Mouse (Mus musculus): ENCODE measurements around the gene Gm28051.

Gene Gm28051

GRCm38 (mm10) chr12:102710851-102711375 is 46.7 kb downstream of the Gm28051 start:
- in situ Hi-C loops (cut with MboI, MseI) = no loop called here

DNA sequence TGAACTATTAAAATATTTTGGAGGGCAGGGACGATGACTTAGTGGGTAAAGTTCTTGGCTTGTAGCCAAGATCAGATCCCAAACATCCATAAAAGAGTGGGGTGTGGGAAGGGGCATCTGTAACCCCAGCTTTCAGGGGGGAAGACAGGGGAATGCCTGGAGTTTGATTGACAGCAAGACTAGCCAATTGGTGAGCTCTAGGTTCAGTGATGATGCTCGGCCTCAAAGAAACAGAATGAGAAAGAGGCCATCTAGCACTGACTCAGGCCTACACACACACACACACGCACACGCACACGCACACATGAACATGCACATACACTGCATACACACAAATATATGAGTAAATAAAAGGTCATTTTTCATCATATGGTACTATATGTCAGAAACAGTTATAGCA is 47.7 kb downstream of the Gm28051 start:
- in situ Hi-C loops (cut with MboI, MseI) = loop anchor here (5.0 to 10.0 kb wide), 4 partner anchors 83 to 1625 kb away; partner anchors contain the start of gene Ppp4r3a (in 1 of the 2)

DNA sequence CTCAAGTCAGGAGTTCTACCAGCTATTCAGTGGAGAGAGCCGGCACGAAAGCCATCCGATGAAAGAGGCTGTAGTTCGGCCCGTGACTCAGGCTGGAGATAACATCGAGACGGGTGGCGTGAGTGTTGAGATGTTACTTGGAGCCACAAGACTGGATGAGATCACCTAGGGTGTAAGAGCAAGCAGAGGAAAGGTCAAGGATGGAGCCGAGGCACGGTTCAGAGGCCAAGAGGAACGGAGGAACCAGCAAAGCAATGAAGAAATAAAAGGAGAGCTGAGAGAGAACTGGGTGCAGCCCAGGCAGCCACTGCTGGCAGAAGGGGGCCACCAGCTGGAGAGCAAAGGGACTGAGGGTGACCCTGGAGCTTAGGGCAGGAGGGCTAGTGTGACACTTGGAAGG is 49.3 kb downstream of the Gm28051 start:
- in situ Hi-C loops (cut with MboI, MseI) = loop anchor here (5.0 to 10.0 kb wide), 4 partner anchors 81 to 1623 kb away; partner anchors contain the start of gene Ppp4r3a (in 1 of the 2)

DNA sequence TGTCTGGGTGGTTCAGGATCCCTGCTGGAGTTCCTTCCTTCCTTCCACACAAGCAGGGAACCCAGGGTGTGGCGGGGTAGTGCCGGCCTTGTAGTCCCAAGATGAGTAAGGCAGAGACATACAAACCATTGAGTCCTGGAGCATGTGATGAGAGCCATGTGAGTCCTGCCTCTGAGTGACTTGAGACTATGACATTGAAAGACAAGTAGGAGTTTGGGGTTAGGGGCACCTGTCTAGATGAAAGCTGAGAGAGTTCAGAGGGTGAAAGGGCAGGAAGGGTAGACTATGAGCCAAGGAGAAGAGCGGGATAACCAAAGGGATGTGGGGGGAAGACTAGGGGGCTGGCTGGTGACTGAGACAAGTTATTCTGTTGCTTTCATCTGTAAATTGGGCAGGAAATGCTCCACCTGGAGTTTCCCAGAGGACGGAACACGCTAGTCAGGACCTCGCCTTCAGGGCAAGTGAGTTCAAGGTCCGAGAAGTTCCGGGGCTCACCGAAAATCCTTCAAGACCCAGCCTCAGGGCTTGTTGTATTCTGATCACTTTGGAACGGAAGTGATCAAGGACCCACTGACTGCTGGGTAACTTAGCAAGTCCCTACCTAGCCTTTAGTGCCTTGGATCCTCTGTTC is 50.6 kb downstream of the Gm28051 start:
- in situ Hi-C loops (cut with MboI, MseI) = loop anchor here (5.0 to 10.0 kb wide), 4 partner anchors 80 to 1622 kb away; partner anchors contain the start of gene Ppp4r3a (in 1 of the 2)

DNA sequence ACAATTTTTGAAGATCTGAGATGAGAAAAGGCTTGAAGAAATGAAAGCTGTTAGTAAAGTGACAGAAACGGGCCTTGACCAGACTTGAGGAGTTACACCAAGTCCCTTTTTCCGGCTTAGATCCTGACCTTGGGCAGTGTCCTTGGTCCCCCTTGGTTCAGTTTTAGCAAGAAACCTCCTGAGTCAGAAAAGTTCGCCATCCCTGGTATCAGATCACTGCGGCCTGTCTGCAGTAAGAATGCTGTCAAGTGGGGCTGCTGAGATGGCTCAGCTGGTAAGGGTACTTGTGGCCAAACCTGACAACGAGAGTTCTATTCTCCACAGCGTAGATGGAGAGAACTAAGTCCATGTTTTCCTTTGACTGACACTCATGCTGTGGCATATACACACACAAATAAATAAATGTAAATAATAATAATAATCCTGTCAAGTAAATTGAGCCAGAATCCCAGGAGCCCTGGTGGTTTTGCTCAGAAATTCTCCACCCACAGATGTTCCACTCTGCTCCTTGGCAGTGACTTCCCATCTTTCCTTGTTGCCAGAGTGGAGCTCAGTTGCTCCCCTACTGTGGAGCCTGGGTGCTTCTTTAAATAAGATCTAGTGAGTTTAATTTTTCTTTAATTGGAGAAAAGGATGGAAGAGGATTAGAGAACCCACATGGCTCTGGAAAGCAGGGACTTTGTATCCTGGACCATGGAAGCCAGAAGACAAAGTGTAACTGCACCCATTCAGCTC is 51.5 kb downstream of the Gm28051 start:
- in situ Hi-C loops (cut with MboI, MseI) = loop anchor here (5.0 to 10.0 kb wide), 4 partner anchors 79 to 1621 kb away; partner anchors contain the start of gene Ppp4r3a (in 1 of the 2)

- in situ Hi-C loops (cut with MboI, MseI) = loop anchor here (5.0 to 10.0 kb wide), 4 partner anchors 78 to 1621 kb away; partner anchors contain the start of gene Ppp4r3a (in 1 of the 2)
These were observed 52.2 kb downstream of the Gm28051 start for GRCm38 (mm10) chr12:102705216-102705871.

- in situ Hi-C loops (cut with MboI, MseI) = loop anchor here (5.0 to 10.0 kb wide), 4 partner anchors 77 to 1620 kb away; partner anchors contain the start of gene Ppp4r3a (in 1 of the 2)
These were observed 52.9 kb downstream of the Gm28051 start, which contains the start of gene Itpk1 for GRCm38 (mm10) chr12:102704457-102705198. Gene Itpk1, minus strand, starts transcription at chr12:102704930.

- in situ Hi-C loops (cut with MboI, MseI) = loop anchor here in 1 of 2 experiments (10.0 kb wide), 1 partner anchor 1619 kb away; the partner anchor contains the start of gene Ppp4r3a
These were observed 53.6 kb downstream of the Gm28051 start for GRCm38 (mm10) chr12:102703921-102704408.

DNA sequence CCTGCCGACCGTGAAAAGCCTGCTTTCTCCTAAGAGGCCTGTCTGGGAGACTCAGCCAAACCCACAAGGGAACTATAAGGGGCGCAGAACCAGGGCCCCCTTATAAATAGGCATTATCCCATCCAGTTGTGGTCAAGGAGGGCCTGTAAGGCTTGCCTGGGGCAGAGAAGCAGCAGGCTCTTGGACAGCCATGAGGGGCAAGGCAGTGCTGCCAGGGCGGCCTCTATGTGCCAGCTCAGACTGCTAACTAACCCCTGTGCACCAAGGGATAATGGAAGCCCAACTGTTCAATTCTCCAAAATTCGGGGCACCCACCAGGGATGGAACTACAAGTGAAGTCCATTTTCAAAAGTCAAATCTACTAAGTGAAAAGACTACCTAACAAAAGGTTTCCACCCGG is 54.1 kb downstream of the Gm28051 start:
- in situ Hi-C loops (cut with MboI, MseI) = loop anchor here in 1 of 2 experiments (10.0 kb wide), 1 partner anchor 1619 kb away; the partner anchor contains the start of gene Ppp4r3a

- in situ Hi-C loops (cut with MboI, MseI) = loop anchor here in 1 of 2 experiments (10.0 kb wide), 1 partner anchor 1618 kb away; the partner anchor contains the start of gene Ppp4r3a
These were observed 54.5 kb downstream of the Gm28051 start for GRCm38 (mm10) chr12:102703111-102703412.

GRCm38 (mm10) chr12:102702356-102703110 is 55.0 kb downstream of the Gm28051 start:
- in situ Hi-C loops (cut with MboI, MseI) = loop anchor here in 1 of 2 experiments (10.0 kb wide), 1 partner anchor 1618 kb away; the partner anchor contains the start of gene Ppp4r3a

DNA sequence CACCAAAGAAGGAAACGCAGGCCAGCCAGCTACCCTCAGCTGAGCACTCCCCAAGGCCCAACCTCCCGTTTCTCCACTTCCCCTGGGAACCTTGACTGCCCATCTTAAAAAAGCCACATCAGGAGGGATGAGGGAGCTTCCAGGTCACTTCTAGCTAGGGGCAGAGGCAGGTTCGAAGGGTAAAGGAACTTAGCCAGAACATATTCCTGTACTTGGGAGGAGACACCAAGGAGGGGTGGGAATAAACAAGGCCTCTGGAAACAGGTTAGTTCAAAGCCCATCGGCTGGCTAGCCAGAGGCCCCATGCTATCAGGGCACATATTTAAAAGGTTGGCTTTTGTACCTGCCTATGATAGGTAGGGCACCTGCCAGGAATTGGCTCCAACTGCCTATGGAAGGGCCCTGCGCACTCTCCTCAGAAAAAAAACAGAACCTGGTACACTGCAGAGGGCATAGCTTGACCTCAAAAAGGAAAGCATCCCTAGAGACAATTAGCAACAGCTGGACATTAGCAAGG is 55.8 kb downstream of the Gm28051 start:
- in situ Hi-C loops (cut with MboI, MseI) = loop anchor here in 1 of 2 experiments (10.0 kb wide), 1 partner anchor 1617 kb away; the partner anchor contains the start of gene Ppp4r3a

DNA sequence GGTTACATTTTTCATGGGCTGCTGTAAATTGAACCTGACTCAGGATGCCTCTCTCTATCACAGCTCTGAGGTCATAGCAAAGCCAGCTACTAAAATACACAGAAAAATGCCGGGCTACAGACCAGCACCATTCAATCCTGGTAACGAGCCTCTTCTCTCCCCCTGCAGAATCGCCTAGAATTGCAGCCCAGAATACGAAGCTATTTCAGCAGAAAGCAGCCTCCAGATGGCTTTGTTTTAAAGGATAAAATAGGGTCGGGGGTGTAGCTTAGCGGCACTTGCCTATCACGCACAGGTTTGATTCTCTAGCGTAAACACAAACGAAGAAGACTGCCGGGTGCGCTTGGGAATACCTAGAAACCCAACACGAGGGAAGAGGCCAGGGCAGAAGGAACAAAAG is 57.1 kb downstream of the Gm28051 start:
- in situ Hi-C loops (cut with MboI, MseI) = loop anchor here in 1 of 2 experiments (10.0 kb wide), 1 partner anchor 1616 kb away; the partner anchor contains the start of gene Ppp4r3a

GRCm38 (mm10) chr12:102699156-102699555 is 58.4 kb downstream of the Gm28051 start:
- in situ Hi-C loops (cut with MboI, MseI) = loop anchor here in 1 of 2 experiments (25.0 kb wide), 1 partner anchor 712 kb away; the partner anchor contains the start of gene Cpsf2

GRCm38 (mm10) chr12:102698089-102698684 is 59.4 kb downstream of the Gm28051 start:
- in situ Hi-C loops (cut with MboI, MseI) = loop anchor here in 1 of 2 experiments (25.0 kb wide), 1 partner anchor 711 kb away; the partner anchor contains the start of gene Cpsf2

GRCm38 (mm10) chr12:102697381-102697780 is 60.2 kb downstream of the Gm28051 start:
- in situ Hi-C loops (cut with MboI, MseI) = loop anchor here in 1 of 2 experiments (25.0 kb wide), 1 partner anchor 710 kb away; the partner anchor contains the start of gene Cpsf2

DNA sequence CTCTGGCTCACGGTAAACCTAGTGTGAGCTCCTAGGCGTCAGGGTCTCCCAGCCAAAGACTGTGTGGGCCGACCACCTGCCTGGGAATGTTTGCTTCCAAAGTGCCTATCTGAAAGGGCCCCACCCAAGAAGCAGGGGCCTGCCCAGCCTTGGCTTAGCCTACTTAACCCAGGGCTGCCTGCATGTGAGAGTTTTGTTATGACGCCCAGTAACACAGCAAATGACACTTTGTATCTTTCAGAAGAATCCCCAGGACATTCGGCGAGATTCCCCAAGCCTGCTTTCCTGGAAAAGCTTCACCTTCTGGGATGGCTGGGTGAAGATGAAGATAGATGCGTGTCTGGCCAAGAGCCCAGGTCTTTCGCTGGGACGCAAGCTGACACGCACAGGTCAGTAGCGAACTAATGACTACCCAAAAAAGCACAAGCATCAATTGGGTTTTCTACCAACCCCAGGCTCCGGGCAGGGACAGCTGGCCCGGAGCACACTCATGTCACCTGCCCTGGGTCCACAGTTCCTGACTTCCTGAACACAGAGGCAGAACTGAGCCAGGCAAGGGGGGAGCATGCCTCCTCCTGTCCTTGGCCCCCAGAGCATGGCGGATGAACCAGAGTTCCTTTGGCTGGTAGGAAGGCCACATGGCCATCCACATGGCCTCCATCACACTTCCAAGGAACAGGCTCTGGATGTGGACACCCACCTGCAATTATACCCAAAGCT is 60.8 kb downstream of the Gm28051 start:
- in situ Hi-C loops (cut with MboI, MseI) = loop anchor here in 1 of 2 experiments (25.0 kb wide), 1 partner anchor 709 kb away; the partner anchor contains the start of gene Cpsf2
